Mouse (Mus musculus): ENCODE measurements around the gene Fuz.
A peak's percentile ranks its signal among the peaks of the same experiment; 100 is the strongest.

The Fuz gene

GRCm38 (mm10) chr7:44890180-44890579 is 5.7 kb upstream of the Fuz start:
- no peak for DNase-seq

DNA sequence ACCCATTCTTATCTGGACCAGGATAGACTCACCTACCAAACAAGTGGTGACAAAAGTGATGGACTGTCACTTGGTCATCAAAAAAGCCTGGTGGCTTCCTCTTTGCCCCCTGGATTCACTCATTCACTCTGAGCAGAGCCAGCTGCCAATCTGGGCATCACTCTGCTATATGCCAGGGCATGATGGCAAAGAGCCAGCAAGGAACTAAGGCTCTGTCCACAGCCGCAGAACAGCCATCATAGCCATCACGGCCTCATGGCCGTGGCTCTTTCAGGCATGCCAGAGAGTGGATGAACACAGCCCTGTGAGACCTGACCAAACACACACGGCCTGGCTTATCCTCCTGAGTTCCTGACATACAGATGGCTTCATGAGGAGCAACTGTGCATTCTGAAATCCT is 5.1 kb upstream of the Fuz start:
- peak in 1 of 2 experiments; percentile 35 for DNase-seq

- DNase-seq: no peak
Measured at GRCm38 (mm10) chr7:44891611-44892010, 4.3 kb upstream of the Fuz start.

GRCm38 (mm10) chr7:44892276-44892921 is 3.5 kb upstream of the Fuz start, which contains the start of gene Med25:
Gene Med25, minus strand, starts transcription at chr7:44892712.
- peak; percentile 89 to 90 for DNase-seq

DNA sequence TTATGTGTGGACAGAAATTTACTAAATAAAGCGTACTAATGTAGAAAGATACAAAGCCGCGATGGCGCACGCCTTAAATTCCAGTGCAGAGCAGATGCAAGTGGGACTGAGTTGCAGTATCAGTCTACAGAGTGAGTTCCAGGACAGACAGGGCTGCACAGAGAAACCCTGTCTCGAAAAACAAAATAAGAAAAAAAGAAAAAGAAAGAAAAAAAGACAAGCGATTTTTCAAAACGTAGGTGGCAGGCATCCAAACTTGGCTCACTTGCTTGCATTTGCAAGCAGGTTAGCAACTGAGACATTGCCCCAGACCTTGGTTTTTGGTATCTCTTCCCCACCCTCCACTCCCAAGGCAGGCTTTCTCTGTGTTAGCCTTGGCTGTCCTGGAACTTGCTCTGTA is 2.7 kb upstream of the Fuz start:
- DNase-seq: no peak

DNA sequence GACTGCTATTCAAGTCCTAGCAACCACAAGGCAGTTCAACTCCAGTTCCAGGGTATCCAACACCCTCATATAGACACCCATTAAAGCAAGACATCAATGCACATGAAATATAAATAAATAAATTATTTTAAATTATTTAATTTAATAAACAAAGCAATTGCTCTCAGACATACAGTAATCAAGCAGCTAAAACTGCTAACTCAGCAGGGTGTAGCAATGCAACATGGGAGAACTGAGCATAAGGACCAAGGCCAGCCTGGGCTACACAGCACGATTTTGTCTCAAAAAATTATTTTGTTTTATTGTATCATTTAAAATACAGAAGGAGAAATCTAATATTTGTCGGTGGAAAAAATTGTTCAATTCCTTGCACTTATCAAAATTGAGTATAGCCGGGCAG is 1.7 kb upstream of the Fuz start:
- DNase-seq: no peak

DNA sequence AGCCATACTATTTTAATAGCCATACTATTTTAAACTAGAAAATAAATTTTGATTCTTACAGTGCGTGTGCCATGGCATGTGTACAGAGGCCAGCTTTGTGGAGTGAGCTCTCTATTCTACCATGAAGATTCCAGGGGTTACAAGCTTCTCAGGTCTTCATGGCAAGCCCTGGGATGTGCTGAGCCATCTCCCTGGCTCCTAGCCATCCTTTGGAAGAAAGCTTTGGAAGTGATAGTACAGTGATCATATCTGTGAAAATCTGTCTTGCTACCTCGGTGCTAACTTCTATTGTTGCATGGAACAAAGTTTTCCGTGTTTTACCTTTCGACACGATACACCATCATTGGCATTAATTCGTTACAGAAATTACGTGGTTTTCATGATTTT is 680 bp upstream of the Fuz start:
- no peak for DNase-seq

GRCm38 (mm10) chr7:44896499-44896898 is 620 bp downstream of the Fuz start:
- no peak for DNase-seq

- DNase-seq: peak; percentile 27 to 53
Measured at GRCm38 (mm10) chr7:44898607-44899006, 2.7 kb downstream of the Fuz start.

GRCm38 (mm10) chr7:44900632-44901031 is 4.8 kb downstream of the Fuz start:
- no peak for DNase-seq

DNA sequence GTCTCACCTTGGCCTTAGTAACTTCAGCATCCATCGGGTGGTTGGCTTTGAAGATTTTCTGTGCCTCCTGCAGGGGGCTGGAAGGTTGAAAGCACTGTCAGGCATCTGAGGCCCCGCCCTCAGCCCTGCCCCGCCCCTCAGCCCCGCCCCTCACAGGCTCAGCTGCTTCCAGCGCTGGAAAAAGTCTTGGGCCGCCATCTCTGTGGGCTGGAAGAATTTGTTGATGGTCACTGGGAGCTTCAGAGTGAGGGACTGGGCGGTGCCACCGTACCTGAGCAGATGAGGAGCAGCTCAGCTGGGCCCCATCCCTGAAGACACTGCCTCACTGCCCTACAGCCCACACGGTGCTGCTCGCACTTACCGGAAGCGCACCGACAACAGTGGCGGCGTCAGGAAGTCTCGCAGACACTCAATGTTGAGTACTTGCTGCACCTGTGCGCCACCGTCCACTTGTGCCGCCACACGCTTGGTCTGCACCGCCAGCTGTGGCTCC is 5.4 kb downstream of the Fuz start:
- no peak for DNase-seq

GRCm38 (mm10) chr7:44905430-44905829 is 9.6 kb downstream of the Fuz start:
- DNase-seq: no peak

- DNase-seq: peak; percentile 34 to 37
Measured at GRCm38 (mm10) chr7:44908706-44909476, 13.0 kb downstream of the Fuz start.

DNA sequence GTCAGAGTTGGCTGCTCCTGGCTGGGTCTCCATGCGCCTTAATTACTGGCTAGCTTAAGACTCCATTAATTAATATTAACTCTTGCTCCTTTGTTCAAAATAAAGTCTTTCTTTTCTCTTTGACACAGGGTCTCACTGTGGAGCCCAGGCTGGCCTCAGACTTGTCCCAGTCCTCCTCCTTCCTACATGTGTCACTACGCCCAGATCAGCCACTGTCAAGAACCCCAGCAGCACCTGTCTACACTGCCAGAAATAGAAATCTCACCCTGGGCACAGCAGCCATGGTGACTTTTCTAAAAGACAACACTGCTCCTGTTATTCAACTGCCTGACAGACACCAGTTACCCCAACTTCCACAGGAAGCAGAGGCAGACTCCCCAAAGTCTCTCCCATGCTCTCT is 18.5 kb downstream of the Fuz start:
- DNase-seq: no peak

GRCm38 (mm10) chr7:44915314-44915713 is 19.4 kb downstream of the Fuz start:
- DNase-seq: no peak

GRCm38 (mm10) chr7:44916191-44916590 is 20.3 kb downstream of the Fuz start:
- DNase-seq: peak in 1 of 2 experiments; percentile 2

DNA sequence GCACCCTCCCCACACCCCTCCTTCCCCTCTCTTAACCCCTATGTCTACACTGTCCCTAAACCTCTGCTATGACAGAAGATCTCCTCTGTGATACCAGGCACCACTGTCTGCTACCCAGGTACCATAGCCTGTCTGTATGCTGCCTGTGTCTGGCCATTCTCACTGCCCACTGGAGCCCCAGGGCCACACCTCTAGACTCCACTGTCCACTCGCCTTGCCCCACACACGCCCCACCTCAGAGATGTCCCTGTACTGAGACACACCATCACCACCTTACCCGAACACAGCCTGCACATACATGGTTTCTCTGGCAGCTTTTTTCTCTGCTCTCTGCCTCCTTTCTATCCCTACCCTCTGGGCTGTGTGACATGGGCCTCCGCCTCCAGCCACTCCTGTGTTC is 21.0 kb downstream of the Fuz start:
- peak in 1 of 2 experiments; percentile 4 for DNase-seq

- DNase-seq: no peak
Measured at GRCm38 (mm10) chr7:44918219-44918618, 22.3 kb downstream of the Fuz start.

DNA sequence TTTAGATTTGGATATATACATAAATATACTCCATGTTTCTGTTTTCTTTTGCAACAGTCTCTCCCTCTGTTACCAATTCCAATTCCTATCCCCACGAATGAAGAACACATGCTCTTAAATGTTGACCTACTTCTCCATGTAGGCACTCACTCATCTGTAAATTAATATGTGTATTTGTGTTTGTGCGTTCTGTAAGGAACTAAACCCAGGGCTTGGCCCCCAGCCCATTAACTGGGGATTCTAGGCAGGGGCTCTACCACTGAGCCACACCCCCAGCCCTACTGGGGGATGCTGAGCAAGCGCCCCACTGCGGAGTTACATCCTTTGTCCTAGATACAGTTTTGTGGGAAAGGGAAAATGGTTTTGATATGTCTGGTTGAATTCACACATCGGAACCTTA is 23.2 kb downstream of the Fuz start:
- DNase-seq: peak in 1 of 2 experiments; percentile 3

DNA sequence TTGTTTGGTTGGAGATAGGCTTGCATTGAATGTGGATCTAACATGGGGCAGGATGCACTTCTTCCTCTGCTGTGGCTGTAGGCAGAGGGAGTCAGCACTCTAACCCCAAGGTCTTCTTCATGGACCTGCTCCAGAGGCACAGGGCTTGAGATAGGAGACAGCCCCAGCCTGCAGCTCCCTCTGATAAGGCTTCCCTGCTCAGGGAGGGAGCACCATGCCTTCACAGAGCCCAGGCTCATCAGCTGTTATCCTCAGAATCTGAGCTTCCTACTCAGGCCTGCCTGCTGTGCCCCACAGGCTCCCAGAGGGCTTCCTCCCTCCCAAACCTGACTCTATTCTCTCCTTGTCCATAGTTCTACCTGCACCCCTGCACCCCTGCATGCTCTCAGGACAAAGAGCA is 26.7 kb downstream of the Fuz start:
- no peak for DNase-seq

DNA sequence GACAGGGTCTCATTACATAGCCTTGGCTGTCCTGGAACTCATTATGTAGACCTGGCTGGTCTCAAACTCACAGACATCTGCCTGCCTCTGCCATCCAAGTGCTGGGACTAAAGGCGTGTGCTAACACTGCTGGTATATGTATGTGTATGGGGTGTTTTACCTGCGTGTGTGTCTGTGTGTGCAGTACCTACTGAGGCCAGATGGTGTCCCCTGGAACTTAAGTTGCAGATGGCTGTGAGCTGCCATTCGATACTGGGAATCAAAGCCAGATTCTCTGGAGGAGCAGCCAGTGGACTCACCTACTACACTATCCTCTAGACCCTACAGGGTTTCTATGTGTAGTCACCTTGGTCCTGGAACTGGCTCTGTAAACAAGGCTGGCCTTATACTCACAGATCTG is 29.6 kb downstream of the Fuz start:
- peak; percentile 44 to 45 for DNase-seq

DNA sequence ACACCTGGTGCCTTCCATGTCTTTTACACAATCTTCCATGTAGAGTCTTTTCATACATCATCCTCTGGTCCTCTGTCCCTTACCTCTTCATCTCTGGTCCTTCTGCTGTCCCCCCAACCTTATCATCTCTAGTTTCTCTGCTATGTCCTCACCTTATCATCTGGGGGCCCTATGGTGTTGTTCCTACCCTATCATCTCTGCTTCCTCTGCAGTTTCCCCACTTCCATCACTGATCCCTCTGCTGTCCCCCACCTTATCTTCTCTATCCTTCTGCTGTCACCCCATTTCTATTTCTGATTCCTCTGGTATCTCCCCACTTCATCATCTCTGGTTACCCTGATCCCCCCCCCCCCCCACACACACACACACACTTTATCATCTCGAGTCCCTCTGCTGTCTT is 32.7 kb downstream of the Fuz start:
- DNase-seq: no peak

- peak; percentile 99 for DNase-seq
Measured at GRCm38 (mm10) chr7:44929204-44930151, 33.6 kb downstream of the Fuz start, which contains the start of gene Ap2a1. Gene Ap2a1, minus strand, starts transcription at chr7:44929496.

Measured in cerebellum, postnatal 36 days (tissue).